Mouse (Mus musculus): Measurements from ENCODE around the gene Acnat1. TPM values are rescaled to one million over a fixed set of nuclear protein-coding genes. Genes with fewer than 3 reads are reported as not detected.
"Not testable (repeated sequence)": the region's sequence is repeated elsewhere in the genome, so short reads cannot be mapped to it uniquely, and the experiment has no call there.

Acnat1 gene
- polyA plus RNA-seq (2015; fragmentation: Nextera tagmentation; extraction: Ambion mirVana): not detected in 2 replicates

GRCm38 (mm10) chr4:49473435-49474100 lies at the start of gene Acnat1:
TSS of gene Acnat1 (minus strand) at chr4:49473912.
- Histone ChIP-seq H3K4me2 (no peak within 1 kb of the TSS), H3K9me3 (replicated peaks) (no peaks in the 10 kb centered on the region), H3K9ac (no peak within 1 kb of the TSS), H3K27me3 (no peaks in the 10 kb centered on the region), H3K4me1 (replicated peaks) (peaks cover 6% of the 10 kb centered on the region; the same call in 1 of the 2 replicates), H3K4me3 (no peak within 1 kb of the TSS), H3K36me3 (no peaks in the 10 kb centered on the region), H3K27ac (no peak within 1 kb of the TSS)
- 50% methylated on average over 3 of the region's 3 CpGs for WGBS
- ATAC-seq (replicated peaks; ENCODE audit: insufficient number of reproducible peaks, insufficient read depth, low FRiP score, low read depth): no peak

GRCm38 (mm10) chr4:49522576-49522975 lies 48.9 kb upstream of the Acnat1 start:
- Histone ChIP-seq H3K9ac (no peak overlapping the region), H3K27me3 (no peaks in the 10 kb centered on the region), H3K4me1 (replicated peaks) (peaks cover 17% of the 10 kb centered on the region), H3K36me3 (peaks cover 22% of the 10 kb centered on the region; the same call in 1 of the 2 replicates), H3K4me3 (peak overlapping the region; percentile 72), H3K9me3 (replicated peaks) (no peaks in the 10 kb centered on the region), H3K27ac (no peak overlapping the region), H3K4me2 (peak overlapping the region; percentile 72)
- ATAC-seq (replicated peaks; ENCODE audit: insufficient number of reproducible peaks, insufficient read depth, low FRiP score, low read depth): no peak
- WGBS: 55% methylated on average over 9 of the region's 9 CpGs

GRCm38 (mm10) chr4:49521346-49521745 lies 47.6 kb upstream of the Acnat1 start:
- Histone ChIP-seq H3K27ac (peak overlapping the region; percentile 26), H3K27me3 (no peaks in the 10 kb centered on the region), H3K4me2 (peak overlapping the region; percentile 72), H3K36me3 (peaks cover 19% of the 10 kb centered on the region; the same call in 1 of the 2 replicates), H3K9me3 (replicated peaks) (no peaks in the 10 kb centered on the region), H3K9ac (peak overlapping the region; percentile 77), H3K4me1 (replicated peaks) (peaks cover 17% of the 10 kb centered on the region), H3K4me3 (peak overlapping the region; percentile 72)
- WGBS: under 1% methylated on average over 17 of the region's 17 CpGs
- ATAC-seq (replicated peaks; ENCODE audit: insufficient number of reproducible peaks, insufficient read depth, low FRiP score, low read depth): peak; percentile 68; the same call in 1 of the 2 replicates

- under 1% methylated on average over 41 of the region's 41 CpGs for WGBS
- Histone ChIP-seq H3K4me3 (peak within 1 kb of the TSS; percentile 72), H3K27ac (peak within 1 kb of the TSS; percentile 74), H3K9ac (peak within 1 kb of the TSS; percentile 77), H3K4me2 (peak within 1 kb of the TSS; percentile 72), H3K9me3 (replicated peaks) (no peaks in the 10 kb centered on the region), H3K4me1 (replicated peaks) (peaks cover 17% of the 10 kb centered on the region), H3K27me3 (no peaks in the 10 kb centered on the region), H3K36me3 (peaks cover 13% of the 10 kb centered on the region; the same call in 1 of the 2 replicates)
- ATAC-seq (replicated peaks; ENCODE audit: insufficient number of reproducible peaks, insufficient read depth, low FRiP score, low read depth): peak; percentile 99
Observed at GRCm38 (mm10) chr4:49520572-49521340, 47.0 kb upstream of the Acnat1 start, which contains the start of the genes Mrpl50 and Zfp189. TSS of gene Mrpl50 (minus strand) at chr4:49521093. TSS of gene Zfp189 (plus strand) at chr4:49521176.

GRCm38 (mm10) chr4:49519476-49519875 lies 45.8 kb upstream of the Acnat1 start:
- WGBS: 77% methylated on average over 5 of the region's 5 CpGs
- Histone ChIP-seq H3K4me3 (no peak overlapping the region), H3K4me1 (replicated peaks) (peaks cover 17% of the 10 kb centered on the region), H3K9ac (no peak overlapping the region), H3K36me3 (peaks cover 5% of the 10 kb centered on the region; the same call in 1 of the 2 replicates), H3K27ac (no peak overlapping the region), H3K9me3 (replicated peaks) (no peaks in the 10 kb centered on the region), H3K27me3 (no peaks in the 10 kb centered on the region), H3K4me2 (peak overlapping the region; percentile 62; the same call in 1 of the 2 replicates)
- no peak for ATAC-seq (replicated peaks; ENCODE audit: insufficient number of reproducible peaks, insufficient read depth, low FRiP score, low read depth)

GRCm38 (mm10) chr4:49514441-49514840 lies 40.7 kb upstream of the Acnat1 start:
- Histone ChIP-seq H3K27ac (no peak overlapping the region), H3K4me2 (no peak overlapping the region), H3K36me3 (peaks cover 19% of the 10 kb centered on the region), H3K4me1 (replicated peaks) (peaks cover 2% of the 10 kb centered on the region), H3K27me3 (no peaks in the 10 kb centered on the region), H3K9me3 (replicated peaks) (no peaks in the 10 kb centered on the region), H3K9ac (no peak overlapping the region), H3K4me3 (no peak overlapping the region)
- ATAC-seq (replicated peaks; ENCODE audit: insufficient number of reproducible peaks, insufficient read depth, low FRiP score, low read depth): no peak
- 96% methylated on average over 6 of the region's 6 CpGs for WGBS

- Histone ChIP-seq H3K4me2 (no peak overlapping the region), H3K36me3 (peaks cover 19% of the 10 kb centered on the region), H3K27ac (no peak overlapping the region), H3K27me3 (no peaks in the 10 kb centered on the region), H3K4me1 (replicated peaks) (no peaks in the 10 kb centered on the region), H3K9ac (no peak overlapping the region), H3K4me3 (no peak overlapping the region), H3K9me3 (replicated peaks) (no peaks in the 10 kb centered on the region)
- ATAC-seq (replicated peaks; ENCODE audit: insufficient number of reproducible peaks, insufficient read depth, low FRiP score, low read depth): no peak
- whole genome bisulfite sequencing: 93% methylated on average over 4 of the region's 4 CpGs
Observed at GRCm38 (mm10) chr4:49512636-49513035, 38.9 kb upstream of the Acnat1 start.

- WGBS: 84% methylated on average over 1 of the region's 1 CpGs
Observed at GRCm38 (mm10) chr4:49510236-49510835, 36.6 kb upstream of the Acnat1 start.

GRCm38 (mm10) chr4:49509183-49509582 lies 35.5 kb upstream of the Acnat1 start:
- Histone ChIP-seq H3K27ac (no peak overlapping the region), H3K36me3 (peaks cover 16% of the 10 kb centered on the region), H3K9ac (no peak overlapping the region), H3K27me3 (no peaks in the 10 kb centered on the region), H3K4me1 (replicated peaks) (no peaks in the 10 kb centered on the region), H3K4me2 (no peak overlapping the region), H3K9me3 (replicated peaks) (no peaks in the 10 kb centered on the region), H3K4me3 (no peak overlapping the region)
- 89% methylated on average over 2 of the region's 2 CpGs for WGBS
- ATAC-seq (replicated peaks; ENCODE audit: insufficient number of reproducible peaks, insufficient read depth, low FRiP score, low read depth): no peak

More at GRCm38 (mm10) chr4:49510236-49510835, 36.6 kb upstream of the Acnat1 start:
- H3K4me2 ChIP-seq; H3K9ac ChIP-seq; H3K9me3 ChIP-seq (replicated peaks); H3K4me3 ChIP-seq; H3K4me1 ChIP-seq (replicated peaks); ATAC-seq (replicated peaks; ENCODE audit: insufficient number of reproducible peaks, insufficient read depth, low FRiP score, low read depth); H3K27me3 ChIP-seq; H3K27ac ChIP-seq: not testable (repeated sequence)
- H3K36me3 ChIP-seq: peaks cover 19% of the 10 kb centered on the region

- Histone ChIP-seq H3K27ac (no peak within 1 kb of the TSS), H3K9ac (no peak within 1 kb of the TSS), H3K9me3 (replicated peaks) (no peaks in the 10 kb centered on the region), H3K4me2 (no peak within 1 kb of the TSS), H3K27me3 (no peaks in the 10 kb centered on the region), H3K4me3 (no peak within 1 kb of the TSS), H3K4me1 (replicated peaks) (no peaks in the 10 kb centered on the region), H3K36me3 (no peaks in the 10 kb centered on the region)
- whole genome bisulfite sequencing: 37% methylated on average over 3 of the region's 3 CpGs
- ATAC-seq (replicated peaks; ENCODE audit: insufficient number of reproducible peaks, insufficient read depth, low FRiP score, low read depth): no peak
Observed at GRCm38 (mm10) chr4:49506386-49506785, 32.7 kb upstream of the Acnat1 start, which contains the start of gene Baat. TSS of gene Baat (minus strand) at chr4:49506557.

- no peak overlapping the region for H3K4me2 ChIP-seq
- no peak overlapping the region for H3K9ac ChIP-seq
- H3K4me3 ChIP-seq: no peak overlapping the region
- H3K27ac ChIP-seq: no peak overlapping the region
- H3K9me3 ChIP-seq (replicated peaks): no peaks in the 10 kb centered on the region
- WGBS: 76% methylated on average over 1 of the region's 1 CpGs
- H3K27me3 ChIP-seq: no peaks in the 10 kb centered on the region
- H3K36me3 ChIP-seq: no peaks in the 10 kb centered on the region
- ATAC-seq (replicated peaks; ENCODE audit: insufficient number of reproducible peaks, insufficient read depth, low FRiP score, low read depth): no peak
- H3K4me1 ChIP-seq (replicated peaks): no peaks in the 10 kb centered on the region
Observed at GRCm38 (mm10) chr4:49503563-49503962, 29.9 kb upstream of the Acnat1 start.

Data from heart, embryonic 15.5 days (tissue).